In the genomic region with DNA sequence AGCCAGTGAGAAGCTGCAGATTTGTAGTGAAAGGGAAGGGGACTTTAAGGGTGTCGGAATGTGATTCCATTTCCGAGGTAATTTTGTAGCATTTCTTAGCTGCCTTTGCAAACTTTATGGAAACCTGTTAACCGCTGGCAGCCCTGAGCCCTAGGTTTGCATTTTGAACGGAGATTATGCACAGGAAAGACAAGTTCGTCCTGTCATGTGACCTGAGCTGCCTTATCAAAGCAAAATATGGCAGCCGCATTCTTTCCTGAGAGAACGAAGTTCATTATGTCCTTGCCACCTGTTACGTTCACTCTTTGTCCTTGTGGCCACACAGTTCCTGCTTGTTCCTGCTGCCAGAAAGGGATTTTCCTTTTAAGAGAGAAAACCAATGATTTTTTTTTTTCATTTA, we compare ENCODE assay signal across 8 mouse cellular contexts.
DNase-seq lines count a peak whose midpoint lies in the region; ATAC-seq and TF ChIP-seq lines count a peak whose summit lies in the region.

No protein-coding gene starts in this region.

- no peak overlapping the region for H3K9ac ChIP-seq in intestine, postnatal 0 days (ENCODE audit: low read depth, low read length)
- H3K9ac ChIP-seq in liver, postnatal 0 days (replicated peaks), result peak overlapping the region; percentile 27; the same call in 1 of the 2 replicates
- peak overlapping the region; percentile 60 for H3K9ac ChIP-seq in neural tube, embryonic 12.5 days

- no peaks in the 10 kb centered on the region for H3K79me3 ChIP-seq in C2C12 (ENCODE audit: low read depth)

- TF ChIP-seq CTCF in C2C12 (IDR thresholded peaks at IDR 0.05; ENCODE audit: control insufficient read depth, insufficient read depth, insufficient read length), result no peak
- TF ChIP-seq CTCF in intestine, postnatal 0 days (IDR thresholded peaks at IDR 0.05; ENCODE audit: low read depth), result no peak
- no peak for TF ChIP-seq CTCF in liver, postnatal 0 days (IDR thresholded peaks at IDR 0.05; ENCODE audit: low read depth)

- no peaks in the 10 kb centered on the region for H3K27me3 ChIP-seq in C2C12 (ENCODE audit: control insufficient read depth, insufficient read depth, insufficient read length)
- no peaks in the 10 kb centered on the region for H3K27me3 ChIP-seq in intestine, postnatal 0 days (replicated peaks; ENCODE audit: control insufficient read depth, insufficient read depth, low read length)
- no peaks in the 10 kb centered on the region for H3K27me3 ChIP-seq in liver, postnatal 0 days (ENCODE audit: insufficient read depth, low read length)
- H3K27me3 ChIP-seq in neural tube, embryonic 12.5 days (replicated peaks), result no peaks in the 10 kb centered on the region

- H3K4me3 ChIP-seq in C2C12 (ENCODE audit: insufficient read depth, poor library complexity, severe bottlenecking), result no peak overlapping the region
- H3K4me3 ChIP-seq in intestine, postnatal 0 days (ENCODE audit: low read depth, low read length), result peak overlapping the region; percentile 39
- H3K4me3 ChIP-seq in liver, postnatal 0 days (ENCODE audit: low read depth, low read length), result peak overlapping the region; percentile 54
- H3K4me3 ChIP-seq in neural tube, embryonic 12.5 days, result peak overlapping the region; percentile 43

- H3K27ac ChIP-seq in intestine, postnatal 0 days (ENCODE audit: low read depth, low read length), result peak overlapping the region; percentile 58
- H3K27ac ChIP-seq in liver, postnatal 0 days (ENCODE audit: low read depth), result peak overlapping the region; percentile 89
- no peak overlapping the region for H3K27ac ChIP-seq in neural tube, embryonic 12.5 days

- TF ChIP-seq EP300 in liver, postnatal 0 days (IDR thresholded peaks at IDR 0.05; ENCODE audit: low read depth), result no peak

- H3K4me1 ChIP-seq in intestine, postnatal 0 days (replicated peaks; ENCODE audit: control insufficient read depth, insufficient read depth, low read length), result peaks cover 2% of the 10 kb centered on the region; the same call in 1 of the 2 replicates
- no peaks in the 10 kb centered on the region for H3K4me1 ChIP-seq in liver, postnatal 0 days (ENCODE audit: insufficient read depth)
- peaks cover 20% of the 10 kb centered on the region for H3K4me1 ChIP-seq in neural tube, embryonic 12.5 days

- peak; percentile 85 for ATAC-seq in intestine, postnatal 0 days
- peak; percentile 37; the same call in 1 of the 2 replicates for ATAC-seq in liver, postnatal 0 days
- ATAC-seq in neural tube, embryonic 12.5 days (ENCODE audit: low FRiP score, low read depth), result no peak
- ATAC-seq in erythroid progenitor cell, adult 5-6 weeks (replicated peaks; ENCODE audit: low FRiP score, poor library complexity, severe bottlenecking), result no peak
- no peak for ATAC-seq in cerebellum, adult (ENCODE audit: insufficient number of reproducible peaks, low FRiP score, low TSS enrichment)

- H3K79me2 ChIP-seq in C2C12 (ENCODE audit: control insufficient read depth, insufficient read depth), result no peaks in the 10 kb centered on the region

- no peak overlapping the region for H3ac ChIP-seq in C2C12 (ENCODE audit: control insufficient read depth, insufficient read length, low read depth)

- no peaks in the 10 kb centered on the region for H3K9me3 ChIP-seq in intestine, postnatal 0 days (ENCODE audit: control insufficient read depth)
- no peaks in the 10 kb centered on the region for H3K9me3 ChIP-seq in liver, postnatal 0 days (ENCODE audit: low read length)
- H3K9me3 ChIP-seq in neural tube, embryonic 12.5 days, result no peaks in the 10 kb centered on the region

- no peaks in the 10 kb centered on the region for H3K36me3 ChIP-seq in C2C12 (ENCODE audit: control insufficient read depth, insufficient read depth)
- no peaks in the 10 kb centered on the region for H3K36me3 ChIP-seq in intestine, postnatal 0 days (ENCODE audit: control insufficient read depth, insufficient read depth)
- no peaks in the 10 kb centered on the region for H3K36me3 ChIP-seq in liver, postnatal 0 days (replicated peaks; ENCODE audit: insufficient read depth, low read length)
- no peaks in the 10 kb centered on the region for H3K36me3 ChIP-seq in neural tube, embryonic 12.5 days

- DNase-seq in brain, adult 2 months (ENCODE audit: low read depth, low spot score), result peak; percentile 25
- peak; percentile 75 to 79 for DNase-seq in heart, adult 18-20 months
- DNase-seq in liver, postnatal 0 days, result peak; percentile 22

- H3K4me2 ChIP-seq in intestine, postnatal 0 days (replicated peaks; ENCODE audit: low read depth), result peak overlapping the region; percentile 67
- H3K4me2 ChIP-seq in liver, postnatal 0 days (ENCODE audit: low read depth, low read length), result peak overlapping the region; percentile 74
- peak overlapping the region; percentile 58 for H3K4me2 ChIP-seq in neural tube, embryonic 12.5 days (replicated peaks)

- WGBS in intestine, postnatal 0 days, result 21% methylated on average over 8 of the region's 8 CpGs
- 17% methylated on average over 8 of the region's 8 CpGs for WGBS in liver, postnatal 0 days (ENCODE audit: insufficient replicate concordance)
- WGBS in neural tube, embryonic 12.5 days, result 7% methylated on average over 8 of the region's 8 CpGs

TF ChIP-seq in C2C12, 6 proteins besides CTCF, POLR2A, EP300 and RAD21:
- TF ChIP-seq MYOD1 (IDR thresholded peaks at IDR 0.05; ENCODE audit: control insufficient read depth, insufficient read length, low read depth) (peak; percentile 77), CEBPB (IDR thresholded peaks at IDR 0.05; ENCODE audit: low read depth) (no peak), MYOG (IDR thresholded peaks at IDR 0.05; ENCODE audit: control insufficient read depth, extremely low read depth, insufficient read length) (no peak), MAX (IDR thresholded peaks at IDR 0.05) (no peak), FOSL1 (IDR thresholded peaks at IDR 0.05; ENCODE audit: insufficient read depth, low read length, poor library complexity, severe bottlenecking) (no peak), USF1 (IDR thresholded peaks at IDR 0.05; ENCODE audit: low read depth) (peak; percentile 92)

Comparison
In these comparisons a context has a peak if more than half of its experiments do, and no peak if none do; other contexts are left out.
1. DNase-seq: peak in every context shown above with its lines; median percentile 77 in heart, adult 18-20 months; 25 in brain, adult 2 months; 22 in liver, postnatal 0 days.
2. ATAC-seq: peak in intestine, postnatal 0 days (single experiment) and liver, postnatal 0 days (single experiment); none in neural tube, embryonic 12.5 days (single experiment), erythroid progenitor cell, adult 5-6 weeks (single experiment) and cerebellum, adult (single experiment).
3. Peak in every context shown above with its lines, with median percentiles within 50 percentile points of each other: H3K4me2 ChIP-seq.